Mouse (Mus musculus): Measurements from ENCODE around the gene Kirrel3.

- TF ChIP-seq CTCF (IDR thresholded peaks at IDR 0.05): no peak
- no peak for TF ChIP-seq EP300 (IDR thresholded peaks at IDR 0.05)
Observed at GRCm38 (mm10) chr9:34711996-34712395, 226.3 kb downstream of the Kirrel3 start.

Measured in lung, postnatal 0 days (tissue).